Mouse (Mus musculus) C2C12 (cell line): ENCODE data around the gene Phf6. TPM values are rescaled to one million over a fixed set of nuclear protein-coding genes. Genes with fewer than 3 reads are reported as not detected.
"Not testable (repeated sequence)": the region's sequence is repeated elsewhere in the genome, so short reads cannot be mapped to it uniquely, and the experiment has no call there.

ENCODE experiments used
- H3K27me3 ChIP-seq: one replicate; pipeline ENCODE4 v1.6.1; 2011; ENCODE audit not compliant: control insufficient read depth, insufficient read depth, insufficient read length
- H3K36me3 ChIP-seq: one replicate; pipeline ENCODE4 v1.6.1; 2011; ENCODE audit not compliant: control insufficient read depth, insufficient read depth
- H3K4me3 ChIP-seq: one replicate; pipeline ENCODE4 v1.5.1; 2011; ENCODE audit warnings: mild to moderate bottlenecking, control low read depth; ENCODE audit not compliant: poor library complexity, insufficient read depth, severe bottlenecking
- H3K79me2 ChIP-seq: one replicate; pipeline ENCODE4 v1.6.1; 2011; ENCODE audit not compliant: control insufficient read depth, insufficient read depth
- H3K79me3 ChIP-seq: one replicate; pipeline ENCODE4 v1.6.1; 2011; ENCODE audit warnings: low read depth, control low read depth
- H3ac ChIP-seq: one replicate; pipeline ENCODE3; 2011; ENCODE audit warnings: low read depth; ENCODE audit not compliant: control insufficient read depth, insufficient read length
- CEBPB ChIP-seq: IDR thresholded peaks from one replicate; pipeline ENCODE4 v1.6.1; 2011; ENCODE audit warnings: low read depth, mild to moderate bottlenecking, control low read depth, moderate library complexity
- CTCF ChIP-seq: IDR thresholded peaks from one replicate; pipeline ENCODE4 v1.5.1; 2011; ENCODE audit not compliant: control insufficient read depth, insufficient read depth, insufficient read length
- FOSL1 ChIP-seq: IDR thresholded peaks from one replicate; pipeline ENCODE4 v1.8.0; 2011; ENCODE audit warnings: mild to moderate bottlenecking, low read length; ENCODE audit not compliant: poor library complexity, insufficient read depth, severe bottlenecking
- MAX ChIP-seq: IDR thresholded peaks from one replicate; pipeline ENCODE4 v1.6.1; 2011; ENCODE audit warnings: mild to moderate bottlenecking, control low read depth
- MYOD1 ChIP-seq: IDR thresholded peaks from one replicate; pipeline ENCODE4 v1.6.1; 2011; ENCODE audit warnings: low read depth; ENCODE audit not compliant: control insufficient read depth, insufficient read length
- MYOG ChIP-seq: IDR thresholded peaks from one replicate; pipeline ENCODE4 v1.6.1; 2011; ENCODE audit not compliant: control insufficient read depth, insufficient read length; ENCODE audit errors: extremely low read depth
- USF1 ChIP-seq: IDR thresholded peaks from one replicate; pipeline ENCODE4 v1.6.1; 2011; ENCODE audit warnings: low read depth, mild to moderate bottlenecking, control low read depth, moderate library complexity
- long read RNA-seq, 2 experiments: library from polyadenylated mRNA; unstranded; transcript quantifications; one replicate each; pipeline ENCODE4 v2.0.0; 2019 to 2020
- polyA plus RNA-seq: library from polyadenylated mRNA; unstranded; fragments of >200 nt; fragmentation: generic; extraction: Trizol; gene quantifications from one replicate; pipeline ENCODE4 v1.2.1, GENCODE M21; 2012; ENCODE audit warnings: missing spikeins

The Phf6 gene
- polyA plus RNA-seq, result 8.7 TPM
- long read RNA-seq, experiment 1, full-length matches to known transcripts, result 11 of 15 reads
- long read RNA-seq, experiment 1, partial matches to known transcripts, result 0 of 15 reads
- long read RNA-seq, experiment 1, other reads (novel, unspliced or antisense), result 4 of 15 reads
- long read RNA-seq, experiment 2, full-length matches to known transcripts, result 291 of 322 reads
- long read RNA-seq, experiment 2, partial matches to known transcripts, result 7 of 322 reads
- long read RNA-seq, experiment 2, other reads (novel, unspliced or antisense), result 24 of 322 reads

GRCm38 (mm10) chrX:52911587-52912371 lies at the start of gene Phf6:
TSS of gene Phf6 (plus strand) at chrX:52912266.
- TF ChIP-seq MYOD1 (no peak), MYOG (no peak), CTCF (no peak), FOSL1 (no peak), MAX (no peak), USF1 (no peak)
- H3K36me3 ChIP-seq, result no peaks in the 10 kb centered on the region
- peak within 1 kb of the TSS; percentile 74 for H3ac ChIP-seq
- peaks cover 45% of the 10 kb centered on the region for H3K79me2 ChIP-seq
- peaks cover 3% of the 10 kb centered on the region for H3K27me3 ChIP-seq
- peak within 1 kb of the TSS; percentile 51 for H3K4me3 ChIP-seq
- H3K79me3 ChIP-seq, result peaks cover 30% of the 10 kb centered on the region

- no peak for TF ChIP-seq CTCF
- TF ChIP-seq MYOD1, result no peak
- TF ChIP-seq FOSL1, result no peak
- no peak for TF ChIP-seq CEBPB
- no peak for TF ChIP-seq USF1
- TF ChIP-seq MYOG, result no peak
- TF ChIP-seq MAX, result no peak
- Histone ChIP-seq H3K27me3 (no peaks in the 10 kb centered on the region), H3K79me2 (no peaks in the 10 kb centered on the region), H3K36me3 (no peaks in the 10 kb centered on the region), H3K4me3 (no peak overlapping the region), H3ac (no peak overlapping the region), H3K79me3 (no peaks in the 10 kb centered on the region)
Measured at GRCm38 (mm10) chrX:52864126-52864525, 47.9 kb upstream of the Phf6 start.

- not testable (repeated sequence) for H3K36me3 ChIP-seq, H3K79me2 ChIP-seq, H3K27me3 ChIP-seq, H3ac ChIP-seq, H3K4me3 ChIP-seq, H3K79me3 ChIP-seq
Measured at GRCm38 (mm10) chrX:52898486-52898885, 13.6 kb upstream of the Phf6 start.

- TF ChIP-seq MYOD1 (no peak), MAX (no peak), USF1 (no peak), MYOG (no peak)
- no peaks in the 10 kb centered on the region for H3K27me3 ChIP-seq
- peaks cover 30% of the 10 kb centered on the region for H3K79me3 ChIP-seq
- H3ac ChIP-seq, result peak overlapping the region; percentile 74
- no peaks in the 10 kb centered on the region for H3K36me3 ChIP-seq
- peaks cover 48% of the 10 kb centered on the region for H3K79me2 ChIP-seq
- peak overlapping the region; percentile 51 for H3K4me3 ChIP-seq
Measured at GRCm38 (mm10) chrX:52912372-52912728, 284 bp downstream of the Phf6 start.

- H3K36me3 ChIP-seq, result no peaks in the 10 kb centered on the region
- H3K27me3 ChIP-seq, result no peaks in the 10 kb centered on the region
- peaks cover 55% of the 10 kb centered on the region for H3K79me2 ChIP-seq
- peaks cover 30% of the 10 kb centered on the region for H3K79me3 ChIP-seq
- peak overlapping the region; percentile 44 for H3ac ChIP-seq
- TF ChIP-seq MYOD1, result no peak
- no peak for TF ChIP-seq FOSL1
- no peak for TF ChIP-seq MYOG
- TF ChIP-seq CTCF, result no peak
- no peak for TF ChIP-seq MAX
- TF ChIP-seq CEBPB, result no peak
- TF ChIP-seq USF1, result no peak
- H3K4me3 ChIP-seq, result peak overlapping the region; percentile 51
Measured at GRCm38 (mm10) chrX:52912826-52913701, 998 bp downstream of the Phf6 start.
